Mouse (Mus musculus): ENCODE data around the gene 1700001P01Rik. TPM values are rescaled to one million over a fixed set of nuclear protein-coding genes. Genes with fewer than 3 reads are reported as not detected.

The 1700001P01Rik gene
- polyA plus RNA-seq, 1 experiment from 2014 or later: not detected

DNA sequence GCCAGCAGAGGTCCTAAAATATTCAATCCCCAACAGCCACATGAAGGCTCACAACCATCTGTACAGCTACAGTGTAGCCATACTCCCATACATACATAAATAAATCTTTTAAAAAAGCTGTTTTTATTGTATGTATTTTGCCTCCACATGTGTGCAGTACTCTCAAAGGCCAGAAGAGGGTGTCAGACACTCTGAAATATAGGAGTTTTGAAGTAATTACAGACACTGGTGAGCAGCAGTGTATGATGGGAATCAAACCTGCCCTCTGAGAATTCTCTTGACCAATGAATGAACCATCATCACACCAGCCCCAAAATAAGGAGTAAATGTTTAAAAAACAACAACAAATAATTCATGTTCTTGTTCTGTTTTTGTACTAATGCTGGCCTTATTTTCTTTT is 14.1 kb downstream of the 1700001P01Rik start:
- no peak overlapping the region for H3K27ac ChIP-seq
- no peak overlapping the region for H3K4me3 ChIP-seq
- peaks cover 13% of the 10 kb centered on the region; the same call in 1 of the 2 replicates for H3K4me1 ChIP-seq
- H3K9me3 ChIP-seq: no peaks in the 10 kb centered on the region
- H3K27me3 ChIP-seq: no peaks in the 10 kb centered on the region
- no peak for ATAC-seq (ENCODE audit: insufficient number of reproducible peaks, insufficient read depth, low FRiP score, low TSS enrichment)
- peaks cover 57% of the 10 kb centered on the region for H3K36me3 ChIP-seq
- no peak overlapping the region for H3K9ac ChIP-seq
- H3K4me2 ChIP-seq (replicated peaks): no peak overlapping the region

DNA sequence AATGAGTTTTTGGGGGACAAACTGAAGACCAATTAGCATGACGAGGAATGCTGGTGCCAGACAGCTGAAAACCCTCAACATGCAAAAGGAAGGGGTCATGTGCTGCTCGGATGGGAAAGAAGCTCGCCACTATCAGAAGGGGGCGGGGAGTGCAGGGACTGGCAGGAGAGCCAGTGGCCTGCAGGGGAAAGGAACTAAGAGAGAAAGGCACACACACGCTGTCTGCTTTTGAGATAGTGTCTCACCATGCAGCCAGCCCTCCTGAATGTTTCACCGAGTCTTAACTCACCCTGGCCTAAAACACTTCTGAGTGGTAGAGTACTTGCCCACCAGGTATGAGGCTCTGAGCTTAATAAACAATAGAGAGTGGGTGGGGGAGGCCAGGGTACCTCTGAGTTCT is 16.8 kb downstream of the 1700001P01Rik start:
- ATAC-seq (ENCODE audit: insufficient number of reproducible peaks, insufficient read depth, low FRiP score, low TSS enrichment): no peak
- no peaks in the 10 kb centered on the region for H3K27me3 ChIP-seq
- no peaks in the 10 kb centered on the region for H3K4me1 ChIP-seq
- no peak overlapping the region for H3K4me3 ChIP-seq
- H3K27ac ChIP-seq: no peak overlapping the region
- H3K36me3 ChIP-seq: peaks cover 76% of the 10 kb centered on the region
- WGBS: 87% methylated on average over 6 of the region's 6 CpGs
- H3K4me2 ChIP-seq (replicated peaks): no peak overlapping the region
- H3K9ac ChIP-seq: no peak overlapping the region
- H3K9me3 ChIP-seq: no peaks in the 10 kb centered on the region

DNA sequence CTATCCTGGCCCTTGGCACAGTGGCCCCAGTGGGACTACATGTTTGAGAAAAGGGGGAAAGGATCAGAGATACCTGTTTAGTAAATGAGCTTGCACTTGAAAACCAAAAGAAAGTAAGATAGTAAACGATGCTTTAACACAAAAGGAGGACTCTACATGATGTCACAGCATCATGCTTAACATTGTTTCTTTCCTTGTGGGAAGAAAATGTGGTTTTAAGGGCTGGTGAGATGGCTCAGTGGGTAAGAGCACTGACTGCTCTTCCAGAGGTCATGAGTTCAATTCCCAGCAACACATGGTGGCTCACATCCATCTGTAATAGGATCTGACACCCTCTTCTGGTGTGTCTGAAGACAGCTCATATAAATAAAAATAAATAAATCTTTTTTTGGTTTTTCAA is 17.6 kb downstream of the 1700001P01Rik start:
- ATAC-seq (ENCODE audit: insufficient number of reproducible peaks, insufficient read depth, low FRiP score, low TSS enrichment): no peak
- H3K4me1 ChIP-seq: no peaks in the 10 kb centered on the region
- WGBS: 88% methylated on average over 1 of the region's 1 CpGs

DNA sequence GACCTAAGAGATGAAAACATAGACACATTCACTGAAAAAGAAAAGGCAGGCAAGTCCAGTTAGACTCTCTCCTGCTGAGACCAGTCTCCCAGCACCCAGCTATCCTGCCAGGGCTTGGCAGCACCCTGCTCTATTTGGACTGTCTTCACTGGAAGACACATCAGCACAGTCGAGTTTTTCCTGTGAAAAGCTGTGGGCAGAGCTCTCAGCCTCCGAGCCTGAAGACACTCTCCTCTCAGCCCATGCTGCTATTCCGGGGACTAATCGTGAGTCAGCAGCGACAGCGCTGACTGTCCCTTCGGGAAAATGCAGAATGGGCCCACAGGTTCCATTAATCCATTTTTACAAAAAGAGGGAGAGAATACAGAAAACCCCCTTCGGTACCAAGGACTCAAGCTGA is 22.4 kb downstream of the 1700001P01Rik start:
- Histone ChIP-seq H3K36me3 (peaks cover 83% of the 10 kb centered on the region), H3K27ac (no peak overlapping the region), H3K4me1 (no peaks in the 10 kb centered on the region), H3K4me3 (no peak overlapping the region), H3K27me3 (no peaks in the 10 kb centered on the region), H3K4me2 (replicated peaks) (no peak overlapping the region), H3K9me3 (no peaks in the 10 kb centered on the region), H3K9ac (no peak overlapping the region)
- ATAC-seq (ENCODE audit: insufficient number of reproducible peaks, insufficient read depth, low FRiP score, low TSS enrichment): no peak
- WGBS: 93% methylated on average over 8 of the region's 8 CpGs

More for the DNA sequence above, 17.6 kb downstream of the 1700001P01Rik start:
- Histone ChIP-seq H3K4me2 (replicated peaks) (no peak overlapping the region), H3K9ac (no peak overlapping the region), H3K36me3 (peaks cover 78% of the 10 kb centered on the region), H3K4me3 (no peak overlapping the region), H3K9me3 (no peaks in the 10 kb centered on the region), H3K27ac (no peak overlapping the region), H3K27me3 (no peaks in the 10 kb centered on the region)

DNA sequence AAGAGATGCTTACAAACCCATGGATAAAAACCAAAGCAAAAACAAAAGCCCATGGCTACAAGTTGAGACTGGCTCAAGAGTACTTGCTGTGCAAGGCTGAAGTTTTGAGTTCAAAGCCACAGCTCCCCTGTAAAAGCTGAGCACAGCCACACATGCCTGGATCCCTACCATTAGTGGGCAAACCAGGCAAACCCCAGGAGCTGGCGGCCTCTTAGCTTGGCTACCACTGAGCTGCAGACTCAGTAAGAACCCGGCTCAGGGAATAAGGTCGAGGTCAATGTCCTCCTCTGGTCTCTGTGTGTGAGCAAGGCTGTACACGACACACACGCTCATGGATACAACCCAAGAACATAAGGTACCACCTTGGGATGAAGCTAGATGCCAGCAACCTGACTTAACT is 27.2 kb downstream of the 1700001P01Rik start:
- Histone ChIP-seq H3K4me3 (no peak overlapping the region), H3K4me1 (peaks cover 1% of the 10 kb centered on the region; the same call in 1 of the 2 replicates), H3K9me3 (no peaks in the 10 kb centered on the region), H3K4me2 (replicated peaks) (no peak overlapping the region), H3K9ac (no peak overlapping the region), H3K27ac (no peak overlapping the region), H3K27me3 (no peaks in the 10 kb centered on the region), H3K36me3 (peaks cover 66% of the 10 kb centered on the region)
- no peak for ATAC-seq (ENCODE audit: insufficient number of reproducible peaks, insufficient read depth, low FRiP score, low TSS enrichment)
- WGBS: 84% methylated on average over 5 of the region's 5 CpGs

DNA sequence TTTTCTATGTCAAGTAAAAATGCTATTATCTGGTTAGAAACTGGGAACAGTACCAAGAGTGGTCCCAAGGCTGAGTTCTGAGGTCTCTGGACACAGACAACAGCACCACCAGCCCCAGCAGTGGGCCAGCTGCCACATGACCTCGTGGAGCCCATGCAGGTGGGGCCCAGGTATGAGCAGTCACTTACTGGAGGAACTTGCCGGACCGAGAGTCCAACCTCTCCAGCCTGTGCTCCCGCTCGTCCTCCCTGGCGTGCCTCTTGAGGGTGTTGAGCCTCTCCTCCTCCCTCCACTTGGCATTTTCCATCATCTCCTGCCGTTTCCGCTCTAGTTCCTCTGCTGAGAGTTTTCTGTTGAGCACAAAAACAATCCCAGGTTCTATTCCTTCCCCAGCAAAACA is 27.9 kb downstream of the 1700001P01Rik start:
- 86% methylated on average over 8 of the region's 8 CpGs for WGBS
- H3K27me3 ChIP-seq: no peaks in the 10 kb centered on the region
- no peak for ATAC-seq (ENCODE audit: insufficient number of reproducible peaks, insufficient read depth, low FRiP score, low TSS enrichment)
- no peaks in the 10 kb centered on the region for H3K9me3 ChIP-seq
- H3K9ac ChIP-seq: no peak overlapping the region
- no peak overlapping the region for H3K4me2 ChIP-seq (replicated peaks)
- H3K4me3 ChIP-seq: no peak overlapping the region
- H3K27ac ChIP-seq: no peak overlapping the region
- peaks cover 59% of the 10 kb centered on the region for H3K36me3 ChIP-seq
- peaks cover 7% of the 10 kb centered on the region; the same call in 1 of the 2 replicates for H3K4me1 ChIP-seq

DNA sequence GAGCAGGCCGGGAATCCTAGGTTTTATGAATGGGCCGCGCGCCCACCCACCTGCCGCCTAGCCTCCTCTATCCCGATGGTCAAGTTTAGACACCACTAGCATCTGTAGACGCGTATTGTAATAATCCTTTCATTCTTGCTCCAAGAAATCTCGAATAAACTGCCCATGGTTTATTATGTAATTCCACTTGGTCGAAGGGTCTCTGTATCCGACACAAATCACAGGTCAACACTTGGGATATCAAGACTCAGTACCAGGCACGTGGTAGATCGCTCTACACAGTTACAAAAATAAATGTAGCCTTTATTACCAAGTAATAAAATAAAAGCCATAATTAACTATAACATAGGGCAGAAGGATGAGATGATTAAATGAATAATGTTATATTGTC is 30.4 kb downstream of the 1700001P01Rik start:
- no peaks in the 10 kb centered on the region for H3K27me3 ChIP-seq
- H3K27ac ChIP-seq: no peak overlapping the region
- peak overlapping the region; percentile 43 for H3K4me2 ChIP-seq (replicated peaks)
- H3K36me3 ChIP-seq: peaks cover 37% of the 10 kb centered on the region
- peak overlapping the region; percentile 66 for H3K4me3 ChIP-seq
- no peak overlapping the region for H3K9ac ChIP-seq
- peaks cover 16% of the 10 kb centered on the region; the same call in 1 of the 2 replicates for H3K4me1 ChIP-seq
- 13% methylated on average over 13 of the region's 13 CpGs for WGBS
- peak; percentile 13; the same call in 1 of the 2 replicates for ATAC-seq (ENCODE audit: insufficient number of reproducible peaks, insufficient read depth, low FRiP score, low TSS enrichment)
- no peaks in the 10 kb centered on the region for H3K9me3 ChIP-seq

DNA sequence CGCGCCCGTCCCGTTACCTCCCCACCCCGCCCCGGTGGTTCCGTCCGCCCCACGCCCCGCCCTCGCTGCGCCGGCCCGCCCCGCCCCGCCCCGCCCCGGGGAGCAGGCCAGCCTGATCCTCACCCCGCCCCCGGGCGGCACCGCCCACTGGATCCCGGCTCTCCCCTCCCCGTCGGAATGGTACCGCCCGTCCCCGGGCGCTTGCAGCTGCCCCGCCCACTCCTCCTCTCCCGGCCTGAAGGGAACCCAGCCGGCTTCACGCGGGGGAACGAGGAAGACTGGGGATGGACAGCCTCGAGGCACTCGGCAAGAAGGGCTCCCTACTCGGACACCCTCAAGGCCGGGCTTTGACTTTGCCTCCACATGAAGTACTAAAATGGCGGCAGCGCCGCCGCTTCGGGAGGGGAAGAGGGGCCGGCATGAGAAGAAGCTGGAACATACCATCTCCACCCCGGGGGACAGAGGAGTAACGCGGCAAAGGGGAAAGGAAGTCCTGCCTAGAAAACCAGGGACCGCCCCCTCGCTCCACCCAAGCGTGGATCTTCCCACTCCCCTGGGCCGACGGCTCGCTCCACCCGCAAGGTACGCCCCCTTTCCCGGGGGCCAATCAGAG is 30.9 kb downstream of the 1700001P01Rik start:
- peaks cover 32% of the 10 kb centered on the region for H3K36me3 ChIP-seq
- peak overlapping the region; percentile 81 for H3K4me2 ChIP-seq (replicated peaks)
- no peaks in the 10 kb centered on the region for H3K9me3 ChIP-seq
- H3K27ac ChIP-seq: peak overlapping the region; percentile 87
- WGBS: 1% methylated on average over 29 of the region's 57 CpGs
- H3K4me1 ChIP-seq: peaks cover 16% of the 10 kb centered on the region; the same call in 1 of the 2 replicates
- peak overlapping the region; percentile 81 for H3K9ac ChIP-seq
- no peaks in the 10 kb centered on the region for H3K27me3 ChIP-seq
- ATAC-seq (ENCODE audit: insufficient number of reproducible peaks, insufficient read depth, low FRiP score, low TSS enrichment): peak; percentile 92
- peak overlapping the region; percentile 66 for H3K4me3 ChIP-seq

DNA sequence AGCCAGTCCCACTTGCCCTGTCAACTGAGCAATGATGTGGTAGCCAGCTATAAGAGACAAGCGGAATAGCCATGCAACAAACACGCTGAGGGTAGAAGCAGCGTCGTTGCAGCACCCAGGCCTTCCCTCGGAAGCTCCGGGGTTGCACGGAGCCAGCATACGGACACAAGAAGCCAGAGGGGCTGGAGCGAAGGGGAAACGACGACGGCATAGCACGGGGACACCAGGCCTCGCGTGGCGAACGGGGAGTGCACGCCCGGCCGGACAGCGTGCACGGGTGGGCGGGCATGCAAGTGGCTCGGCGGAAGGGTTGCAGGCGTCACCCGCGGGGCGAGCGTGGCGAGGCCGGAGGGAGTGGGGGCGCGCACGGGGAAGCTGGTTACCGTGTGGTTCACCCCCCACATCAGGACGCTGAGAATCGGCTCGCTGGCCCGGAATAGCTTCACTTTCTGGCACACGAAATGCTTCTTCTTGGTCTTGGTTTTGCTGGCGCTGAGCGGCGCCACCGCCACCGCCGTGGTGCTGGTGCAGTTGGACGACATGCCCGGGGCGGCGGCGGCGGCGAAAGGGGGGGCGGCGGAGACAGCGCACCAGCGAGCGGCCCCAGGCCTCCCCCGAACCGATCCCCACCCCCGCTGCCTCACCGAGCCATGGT is 31.5 kb downstream of the 1700001P01Rik start, which contains the start of gene Pip4k2b:
TSS of gene Pip4k2b (minus strand) at position 642 of the 655 bp plus-strand sequence.
- Histone ChIP-seq H3K4me2 (replicated peaks) (peak within 1 kb of the TSS; percentile 81), H3K27me3 (no peaks in the 10 kb centered on the region), H3K36me3 (peaks cover 27% of the 10 kb centered on the region), H3K9ac (peak within 1 kb of the TSS; percentile 81), H3K27ac (peak within 1 kb of the TSS; percentile 87), H3K4me1 (peaks cover 16% of the 10 kb centered on the region; the same call in 1 of the 2 replicates), H3K9me3 (no peaks in the 10 kb centered on the region), H3K4me3 (peak within 1 kb of the TSS; percentile 66)
- under 1% methylated on average over 63 of the region's 63 CpGs for WGBS
- peak; percentile 17 for ATAC-seq (ENCODE audit: insufficient number of reproducible peaks, insufficient read depth, low FRiP score, low TSS enrichment)

DNA sequence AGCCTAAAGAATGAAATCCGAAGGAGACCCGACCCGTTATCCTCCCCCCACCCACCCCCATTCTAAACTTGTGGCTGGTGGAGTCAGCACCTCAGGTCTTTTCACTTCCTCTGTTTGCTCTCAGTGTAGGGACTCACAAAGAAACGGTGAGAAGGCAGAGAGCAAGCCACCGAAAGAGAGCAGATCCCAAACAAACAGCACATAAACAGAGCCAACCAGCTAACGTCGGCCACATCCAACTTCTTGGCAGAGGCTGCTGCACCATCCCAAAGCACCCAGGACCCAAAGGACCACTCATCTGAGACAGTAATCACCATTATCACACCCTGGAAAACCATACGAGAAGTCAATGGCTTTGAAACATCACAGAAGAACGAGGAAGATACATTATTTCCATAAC is 32.3 kb downstream of the 1700001P01Rik start:
- Histone ChIP-seq H3K27ac (peak overlapping the region; percentile 87), H3K4me1 (peaks cover 16% of the 10 kb centered on the region; the same call in 1 of the 2 replicates), H3K4me3 (peak overlapping the region; percentile 66), H3K9me3 (no peaks in the 10 kb centered on the region), H3K27me3 (no peaks in the 10 kb centered on the region), H3K4me2 (replicated peaks) (peak overlapping the region; percentile 81), H3K36me3 (peaks cover 23% of the 10 kb centered on the region), H3K9ac (peak overlapping the region; percentile 81)
- ATAC-seq (ENCODE audit: insufficient number of reproducible peaks, insufficient read depth, low FRiP score, low TSS enrichment): no peak
- WGBS: 33% methylated on average over 9 of the region's 9 CpGs

DNA sequence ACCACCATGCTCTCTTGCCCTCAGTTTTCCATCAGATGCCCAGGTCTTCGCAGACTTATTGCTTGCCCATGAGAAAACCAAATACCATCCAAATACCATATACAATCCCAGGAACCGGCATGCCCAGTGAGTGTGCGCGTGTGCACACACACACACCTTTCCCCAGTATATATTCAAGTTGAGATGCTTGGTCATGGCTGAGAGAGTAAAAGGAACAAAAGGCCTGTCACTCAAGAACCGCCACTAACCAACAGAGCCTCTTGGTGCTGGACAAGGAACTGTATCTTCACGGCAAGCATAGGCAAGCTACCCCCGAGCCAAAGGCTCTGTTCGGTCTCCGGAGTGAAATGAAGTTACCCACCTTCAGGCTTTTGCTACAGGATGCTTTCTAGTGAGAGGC is 33.1 kb downstream of the 1700001P01Rik start:
- H3K4me1 ChIP-seq: peaks cover 19% of the 10 kb centered on the region; the same call in 1 of the 2 replicates
- H3K27ac ChIP-seq: 0 out of 2 replicates have a peak overlapping the region, but pooled peaks have one; percentile 30
- H3K27me3 ChIP-seq: no peaks in the 10 kb centered on the region
- no peak overlapping the region for H3K9ac ChIP-seq
- H3K4me2 ChIP-seq (replicated peaks): peak overlapping the region; percentile 81
- H3K9me3 ChIP-seq: no peaks in the 10 kb centered on the region
- no peak for ATAC-seq (ENCODE audit: insufficient number of reproducible peaks, insufficient read depth, low FRiP score, low TSS enrichment)
- H3K36me3 ChIP-seq: peaks cover 15% of the 10 kb centered on the region
- 76% methylated on average over 9 of the region's 9 CpGs for WGBS
- H3K4me3 ChIP-seq: peak overlapping the region; percentile 14

DNA sequence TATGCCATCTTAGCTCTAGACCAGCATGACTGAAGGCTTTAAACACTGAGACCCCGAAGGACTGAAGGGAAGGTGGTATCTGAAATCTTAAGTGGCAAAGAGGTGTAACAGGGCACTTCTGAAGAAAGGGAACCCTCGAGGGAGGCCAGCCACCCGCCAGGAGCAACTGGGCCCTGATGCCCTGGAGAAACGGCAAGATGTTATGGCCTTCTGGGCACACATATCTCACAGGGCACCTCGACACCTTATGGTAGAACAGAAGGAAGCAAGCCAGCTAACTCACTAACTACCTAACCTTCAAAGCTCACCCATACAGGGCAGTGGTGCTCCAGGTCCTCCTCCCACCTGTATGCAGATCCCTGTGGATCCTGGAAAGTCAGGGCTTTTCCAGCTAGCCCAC is 33.6 kb downstream of the 1700001P01Rik start:
- H3K27ac ChIP-seq: 0 out of 2 replicates have a peak overlapping the region, but pooled peaks have one; percentile 30
- H3K9me3 ChIP-seq: no peaks in the 10 kb centered on the region
- peak overlapping the region; percentile 81; the same call in 1 of the 2 replicates for H3K4me2 ChIP-seq (replicated peaks)
- no peak for ATAC-seq (ENCODE audit: insufficient number of reproducible peaks, insufficient read depth, low FRiP score, low TSS enrichment)
- no peaks in the 10 kb centered on the region for H3K27me3 ChIP-seq
- no peak overlapping the region for H3K4me3 ChIP-seq
- 93% methylated on average over 5 of the region's 5 CpGs for WGBS
- H3K9ac ChIP-seq: no peak overlapping the region
- peaks cover 24% of the 10 kb centered on the region; the same call in 1 of the 2 replicates for H3K4me1 ChIP-seq
- H3K36me3 ChIP-seq: peaks cover 13% of the 10 kb centered on the region
